Mouse (Mus musculus) adrenal gland, adult 2 months (tissue): ENCODE data around the gene P4ha2. TPM values are rescaled to one million over a fixed set of nuclear protein-coding genes. Genes with fewer than 3 reads are reported as not detected.
"Not testable (repeated sequence)": the region's sequence is repeated elsewhere in the genome, so short reads cannot be mapped to it uniquely, and the experiment has no call there.

Experiments used
- DNase-seq: peaks from one replicate; pipeline ENCODE4 v3.0.0; 2021
- polyA plus RNA-seq: library from polyadenylated mRNA; depleted of rRNA; stranded (reverse); fragments of >200 nt; gene quantifications from 2 replicates; pipeline ENCODE4 v1.2.3, GENCODE M21; 2012
- total RNA-seq, 2 experiments: library from RNA; stranded (reverse); gene quantifications; 2 replicates each; pipeline ENCODE4 v1.2.3; 2021

The P4ha2 gene
- total and polyA plus RNA-seq, 3 experiments = 10.9 to 39.6 (median 36.5) TPM

- DNase-seq = not testable (repeated sequence)
These were observed 40.3 kb downstream of the P4ha2 start for GRCm38 (mm10) chr11:54140159-54140558.

GRCm38 (mm10) chr11:54141200-54141971, 41.5 kb downstream of the P4ha2 start:
- no peak for DNase-seq

GRCm38 (mm10) chr11:54144886-54145285, 45.0 kb downstream of the P4ha2 start:
- DNase-seq = peak; percentile 68

GRCm38 (mm10) chr11:54145990-54146389, 46.1 kb downstream of the P4ha2 start:
- DNase-seq = no peak

GRCm38 (mm10) chr11:54149791-54150465, 50.0 kb downstream of the P4ha2 start:
- DNase-seq = no peak

GRCm38 (mm10) chr11:54151141-54151540, 51.2 kb downstream of the P4ha2 start:
- no peak for DNase-seq

GRCm38 (mm10) chr11:54152957-54153356, 53.1 kb downstream of the P4ha2 start:
- DNase-seq = no peak

- DNase-seq = peak; percentile 76
These were observed 56.0 kb downstream of the P4ha2 start for GRCm38 (mm10) chr11:54155864-54156263.

- DNase-seq = no peak
These were observed 56.6 kb downstream of the P4ha2 start for GRCm38 (mm10) chr11:54156504-54156903.

- no peak for DNase-seq
These were observed 57.7 kb downstream of the P4ha2 start for GRCm38 (mm10) chr11:54157586-54157985.

- no peak for DNase-seq
These were observed 60.5 kb downstream of the P4ha2 start for GRCm38 (mm10) chr11:54160435-54160834.

- no peak for DNase-seq
These were observed 61.0 kb downstream of the P4ha2 start for GRCm38 (mm10) chr11:54160920-54161319.

- DNase-seq = no peak
These were observed 61.6 kb downstream of the P4ha2 start for GRCm38 (mm10) chr11:54161514-54161913.

- DNase-seq = no peak
These were observed 63.1 kb downstream of the P4ha2 start for GRCm38 (mm10) chr11:54162968-54163367.

GRCm38 (mm10) chr11:54169432-54170295, 69.8 kb downstream of the P4ha2 start:
- DNase-seq = no peak

GRCm38 (mm10) chr11:54171175-54171574, 71.3 kb downstream of the P4ha2 start:
- no peak for DNase-seq

- no peak for DNase-seq
These were observed 74.3 kb downstream of the P4ha2 start for GRCm38 (mm10) chr11:54174226-54174625.

- no peak for DNase-seq
These were observed 75.0 kb downstream of the P4ha2 start for GRCm38 (mm10) chr11:54174877-54175276.
